Mouse (Mus musculus) neutrophil, adult 59 days (primary cell): Measurements from ENCODE around the gene Ptpn12. TPM values are rescaled to one million over a fixed set of nuclear protein-coding genes. Genes with fewer than 3 reads are reported as not detected.

Source experiments
- total RNA-seq, 2 experiments: library from RNA; stranded (reverse); gene quantifications; 1 replicate in 1 of 2; 2 replicates in 1 of 2; pipeline ENCODE4 v1.2.4; 2023

Gene Ptpn12
- total RNA-seq = 100 to 1,000 TPM in 1 of 2 experiments, 10 to 100 TPM in 1; 95.7 to 104 TPM

DNA sequence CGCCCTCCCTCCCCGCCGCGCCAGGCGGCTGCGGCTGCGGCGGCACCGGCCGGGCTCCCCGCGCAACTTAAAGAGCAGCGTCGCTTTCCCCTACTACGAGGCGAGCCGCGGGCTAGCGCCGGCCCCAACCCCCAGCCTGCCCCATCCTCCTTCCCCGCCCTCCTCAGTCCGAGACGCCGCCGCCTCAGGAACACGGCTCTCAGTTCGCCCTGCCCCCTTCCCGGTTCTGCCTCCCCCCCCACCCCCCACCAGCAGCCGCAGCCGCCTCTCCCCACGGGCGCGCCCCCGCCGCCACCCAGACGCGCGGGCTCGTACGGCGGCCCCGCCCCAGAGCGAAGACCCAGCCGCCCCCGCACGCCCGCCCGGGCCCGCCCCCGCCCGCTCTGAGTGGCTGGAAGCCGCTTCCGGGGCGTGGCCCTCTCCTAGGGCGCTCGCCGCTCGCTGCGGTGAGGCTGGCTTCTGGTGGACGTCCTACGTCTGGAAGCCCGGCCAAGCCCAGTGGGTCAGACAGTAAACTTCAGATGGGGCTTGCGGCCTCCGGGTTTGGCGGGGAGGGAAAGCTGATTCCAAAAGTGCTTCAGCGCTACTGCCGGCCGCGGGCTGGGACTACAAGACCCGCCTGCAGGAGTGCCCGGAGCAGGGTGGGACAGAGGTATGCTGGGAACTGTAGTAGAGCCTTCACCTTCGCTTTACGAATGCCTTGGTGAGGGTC is at the start of gene Ptpn12:
Ptpn12 (minus strand) TSS at position 92 of the 712 bp plus-strand sequence.

DNA sequence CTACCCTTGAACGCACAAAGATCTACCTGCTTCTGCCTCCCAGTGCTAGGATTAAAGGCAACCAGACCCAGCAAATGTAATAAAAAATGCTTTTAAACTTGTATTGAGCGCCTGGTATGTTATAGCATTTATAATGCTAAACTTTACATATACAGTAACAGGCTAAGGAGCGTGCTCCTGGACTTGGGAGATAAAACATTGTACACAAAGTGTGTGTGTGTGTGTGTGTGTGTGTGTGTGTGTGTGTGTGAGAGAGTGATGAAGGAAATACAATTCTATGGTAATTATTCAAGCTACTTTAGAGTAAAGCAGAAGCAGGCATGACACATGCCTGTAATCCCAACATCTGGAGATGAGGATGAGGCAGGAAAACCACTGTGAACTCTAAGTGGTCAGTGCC is 99.4 kb downstream of the Ptpn12 start, which contains the start of gene Rsbn1l:
Rsbn1l (minus strand) TSS at position 101 of the 400 bp plus-strand sequence.

Other genes with a start within 250 kb of the Ptpn12 start
- 1 to 10 TPM; 2.6 to 3.0 TPM for gene Phtf2, start 173.8 kb downstream of the Ptpn12 start, total RNA-seq
- gene Tmem60, start 173.7 kb downstream of the Ptpn12 start, total RNA-seq = 1 to 10 TPM; 7.1 to 7.8 TPM
- 10 to 100 TPM; 38.7 to 43.5 TPM for gene Rsbn1l, start 99.5 kb downstream of the Ptpn12 start, total RNA-seq
- 10 to 100 TPM; 87.8 to 94.5 TPM for gene Gsap, start 130.3 kb upstream of the Ptpn12 start, total RNA-seq